Mouse (Mus musculus): ENCODE results near the gene Mrto4. TPM values are rescaled to one million over a fixed set of nuclear protein-coding genes. Genes with fewer than 3 reads are reported as not detected.
"Not testable (repeated sequence)": the region's sequence is repeated elsewhere in the genome, so short reads cannot be mapped to it uniquely, and the experiment has no call there.

The Mrto4 gene
- polyA plus RNA-seq (2015; fragmentation: Nextera tagmentation; extraction: Ambion mirVana): 92.4 and 109 TPM in 2 replicates

DNA sequence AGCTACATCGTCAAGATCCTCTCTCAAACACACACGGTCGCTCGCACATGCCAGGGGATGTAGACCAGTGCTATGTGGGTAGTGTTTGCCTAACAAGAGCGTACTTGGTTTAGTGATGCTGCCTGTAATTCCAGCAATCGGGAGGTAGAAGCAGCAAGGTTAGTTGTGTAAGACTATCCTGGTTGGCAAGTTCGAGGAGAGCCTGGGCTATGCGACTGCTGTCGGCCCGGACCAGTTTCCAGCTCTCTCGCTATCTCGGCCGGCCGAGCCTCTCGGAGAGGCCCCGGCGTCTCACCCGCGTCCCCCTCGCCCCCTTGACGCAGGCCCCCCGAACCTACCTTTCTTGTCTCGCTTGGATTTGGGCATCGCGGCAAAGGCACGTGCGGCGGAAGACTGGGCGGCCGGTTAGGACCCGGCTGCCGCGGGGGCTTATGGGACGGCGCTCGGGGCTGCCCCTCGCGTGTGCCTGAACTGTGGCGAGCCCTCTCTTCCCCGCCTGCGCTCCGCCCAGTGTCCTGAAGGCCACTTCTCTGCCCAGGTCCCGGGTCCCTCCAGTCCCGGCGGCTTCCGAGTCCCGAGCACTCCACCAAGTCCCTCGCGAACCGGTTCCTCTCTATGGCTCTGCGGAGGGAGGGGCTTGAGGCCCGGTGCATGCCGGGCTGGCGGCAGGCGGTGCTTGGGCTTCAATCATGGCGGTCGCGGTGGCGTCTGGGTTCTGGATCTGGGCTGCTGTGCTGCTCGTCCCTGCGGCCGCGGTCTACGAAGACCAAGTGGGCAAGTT is at the start of gene Mrto4, which contains the start of the genes Emc1 and Ubr4:
TSS of gene Mrto4 (minus strand) at position 646 of the 781 bp plus-strand sequence.
TSS of gene Emc1 (plus strand) at position 657 of the 781 bp plus-strand sequence.
TSS of gene Ubr4 (plus strand) at position 679 of the 781 bp plus-strand sequence.
- H3K4me2 ChIP-seq (ENCODE audit: low read depth, low read length): peak within 1 kb of the TSS; percentile 75
- H3K4me1 ChIP-seq (ENCODE audit: control insufficient read depth, insufficient read depth, low read length): peaks cover 17% of the 10 kb centered on the region
- peaks cover 15% of the 10 kb centered on the region; the same call in 1 of the 2 replicates for H3K36me3 ChIP-seq (ENCODE audit: control insufficient read depth, insufficient read depth, low read length)
- no peaks in the 10 kb centered on the region for H3K27me3 ChIP-seq (replicated peaks; ENCODE audit: control insufficient read depth, insufficient read depth, low read length)
- WGBS: under 1% methylated on average over 63 of the region's 64 CpGs
- peak within 1 kb of the TSS; percentile 98 for H3K27ac ChIP-seq (ENCODE audit: low read length)
- peak within 1 kb of the TSS; percentile 94 for H3K9ac ChIP-seq (ENCODE audit: low read depth, low read length)
- peak; percentile 95 for ATAC-seq
- peak within 1 kb of the TSS; percentile 82 for H3K4me3 ChIP-seq (ENCODE audit: low read length)
- no peaks in the 10 kb centered on the region for H3K9me3 ChIP-seq (ENCODE audit: control insufficient read depth, low read length)

DNA sequence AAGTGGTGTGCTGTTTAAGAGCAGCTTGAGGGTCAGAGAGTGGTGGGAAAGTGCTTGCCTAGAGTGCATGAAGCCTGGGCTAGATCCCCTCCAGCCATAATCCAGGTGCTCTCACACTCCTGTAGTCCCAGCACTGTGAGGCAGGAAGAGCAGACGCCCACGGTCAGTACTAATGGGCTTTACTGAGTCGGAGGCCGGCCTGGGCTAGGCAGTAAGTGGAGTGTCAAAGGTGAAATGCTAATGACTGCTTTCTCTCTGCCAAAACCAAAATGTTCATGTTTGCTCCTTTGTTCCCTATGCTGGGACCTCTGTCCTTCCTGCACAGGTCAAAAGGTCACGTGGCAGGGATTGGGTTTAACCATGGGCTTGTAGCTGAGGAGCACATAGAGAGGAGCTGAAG is 48.1 kb upstream of the Mrto4 start:
- no peak overlapping the region for H3K4me2 ChIP-seq (ENCODE audit: low read depth, low read length)
- H3K4me3 ChIP-seq (ENCODE audit: low read length): no peak overlapping the region
- H3K9ac ChIP-seq (ENCODE audit: low read depth, low read length): no peak overlapping the region
- no peak overlapping the region for H3K27ac ChIP-seq (ENCODE audit: low read length)
- ATAC-seq: no peak
- H3K4me1 ChIP-seq (ENCODE audit: control insufficient read depth, insufficient read depth, low read length): no peaks in the 10 kb centered on the region
- no peaks in the 10 kb centered on the region for H3K27me3 ChIP-seq (replicated peaks; ENCODE audit: control insufficient read depth, insufficient read depth, low read length)
- H3K36me3 ChIP-seq (ENCODE audit: control insufficient read depth, insufficient read depth, low read length): peaks cover 29% of the 10 kb centered on the region
- no peaks in the 10 kb centered on the region for H3K9me3 ChIP-seq (ENCODE audit: control insufficient read depth, low read length)
- WGBS: 84% methylated on average over 5 of the region's 5 CpGs

DNA sequence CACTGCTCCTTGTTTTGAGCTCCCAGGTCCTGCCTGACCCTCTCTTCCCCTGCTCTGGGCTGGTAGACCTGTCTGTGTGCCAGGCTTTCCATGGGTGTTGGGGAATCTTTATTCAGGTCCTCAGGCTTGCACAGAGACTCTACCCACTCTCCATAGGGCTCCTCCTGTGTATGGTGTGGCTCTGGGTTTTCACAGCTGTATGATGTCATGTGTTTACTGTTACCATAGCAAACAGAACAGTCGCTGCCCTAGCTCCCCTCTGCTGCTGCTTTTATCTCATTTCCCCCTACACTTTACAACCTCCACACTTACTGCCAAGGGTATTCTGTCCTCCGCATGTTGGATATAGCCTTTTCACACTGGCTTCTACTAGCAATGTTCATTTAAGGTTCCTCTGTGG is 43.1 kb upstream of the Mrto4 start:
- Histone ChIP-seq H3K4me1 (ENCODE audit: control insufficient read depth, insufficient read depth, low read length) (0 out of 2 replicates have a peak, but pooled peaks cover 3% of the 10 kb centered on the region), H3K36me3 (ENCODE audit: control insufficient read depth, insufficient read depth, low read length) (peaks cover 34% of the 10 kb centered on the region)
- peak; percentile 58; the same call in 1 of the 2 replicates for ATAC-seq

DNA sequence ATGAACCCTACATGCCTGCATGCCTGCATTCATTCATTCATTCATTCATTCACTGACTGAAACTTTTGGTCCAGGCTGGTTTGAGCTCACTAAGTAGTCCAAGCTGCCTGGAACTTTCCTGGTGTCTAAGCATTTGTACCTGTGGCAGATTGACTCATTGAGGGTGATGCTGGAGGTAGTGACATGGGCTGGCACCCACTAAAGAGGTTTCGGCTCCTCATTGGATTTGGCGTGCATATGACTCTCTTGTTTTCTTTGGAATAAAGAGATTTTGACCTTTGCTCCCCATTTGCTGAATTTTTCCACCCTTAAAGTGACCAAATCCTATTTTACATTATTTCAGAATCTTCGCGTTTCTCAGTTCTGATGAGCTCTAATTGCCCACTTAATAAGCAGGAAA is 37.2 kb upstream of the Mrto4 start:
- H3K4me2 ChIP-seq (ENCODE audit: low read depth, low read length): no peak overlapping the region
- H3K4me1 ChIP-seq (ENCODE audit: control insufficient read depth, insufficient read depth, low read length): peaks cover 24% of the 10 kb centered on the region
- ATAC-seq: no peak
- H3K9ac ChIP-seq (ENCODE audit: low read depth, low read length): no peak overlapping the region
- 85% methylated on average over 4 of the region's 4 CpGs for WGBS
- no peaks in the 10 kb centered on the region for H3K27me3 ChIP-seq (replicated peaks; ENCODE audit: control insufficient read depth, insufficient read depth, low read length)
- H3K27ac ChIP-seq (ENCODE audit: low read length): no peak overlapping the region
- peaks cover 13% of the 10 kb centered on the region for H3K36me3 ChIP-seq (ENCODE audit: control insufficient read depth, insufficient read depth, low read length)
- no peak overlapping the region for H3K4me3 ChIP-seq (ENCODE audit: low read length)
- H3K9me3 ChIP-seq (ENCODE audit: control insufficient read depth, low read length): no peaks in the 10 kb centered on the region

More for the DNA sequence above, 43.1 kb upstream of the Mrto4 start:
- Histone ChIP-seq H3K4me3 (ENCODE audit: low read length) (no peak overlapping the region), H3K27ac (ENCODE audit: low read length) (no peak overlapping the region), H3K4me2 (ENCODE audit: low read depth, low read length) (no peak overlapping the region), H3K27me3 (replicated peaks; ENCODE audit: control insufficient read depth, insufficient read depth, low read length) (no peaks in the 10 kb centered on the region), H3K9me3 (ENCODE audit: control insufficient read depth, low read length) (no peaks in the 10 kb centered on the region), H3K9ac (ENCODE audit: low read depth, low read length) (no peak overlapping the region)
- WGBS: 35% methylated on average over 2 of the region's 2 CpGs

DNA sequence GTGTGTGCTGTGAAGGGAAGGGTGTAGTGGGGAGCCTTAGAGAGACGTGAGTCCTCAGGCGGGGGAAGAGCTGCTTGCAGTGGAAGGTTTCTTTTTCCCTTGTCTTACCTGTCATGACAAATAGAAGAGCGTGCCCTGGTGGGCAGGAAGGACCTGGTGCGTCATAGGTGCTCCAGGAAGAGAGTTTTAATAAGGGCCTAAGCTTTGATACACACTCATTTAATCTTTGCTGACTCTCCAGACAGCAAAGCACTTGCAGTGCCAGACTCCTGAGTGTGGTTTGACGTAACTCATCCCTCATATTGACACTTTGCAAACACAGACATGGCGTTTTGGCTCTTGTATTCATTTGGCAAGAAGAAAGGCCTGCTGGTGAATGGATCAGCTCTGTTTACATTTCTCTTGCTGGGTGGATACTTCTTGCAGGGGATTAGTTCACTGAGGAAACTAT is 34.5 kb upstream of the Mrto4 start:
- peaks cover 31% of the 10 kb centered on the region for H3K4me1 ChIP-seq (ENCODE audit: control insufficient read depth, insufficient read depth, low read length)
- 17% methylated on average over 6 of the region's 6 CpGs for WGBS
- H3K4me2 ChIP-seq (ENCODE audit: low read depth, low read length): peak overlapping the region; percentile 32; the same call in 1 of the 2 replicates
- peak; percentile 80 for ATAC-seq
- peak overlapping the region; percentile 57 for H3K27ac ChIP-seq (ENCODE audit: low read length)
- 0 out of 2 replicates have a peak overlapping the region, but pooled peaks have one; percentile 31 for H3K9ac ChIP-seq (ENCODE audit: low read depth, low read length)
- no peaks in the 10 kb centered on the region for H3K9me3 ChIP-seq (ENCODE audit: control insufficient read depth, low read length)
- H3K4me3 ChIP-seq (ENCODE audit: low read length): no peak overlapping the region
- H3K36me3 ChIP-seq (ENCODE audit: control insufficient read depth, insufficient read depth, low read length): peaks cover 3% of the 10 kb centered on the region; the same call in 1 of the 2 replicates
- H3K27me3 ChIP-seq (replicated peaks; ENCODE audit: control insufficient read depth, insufficient read depth, low read length): no peaks in the 10 kb centered on the region

DNA sequence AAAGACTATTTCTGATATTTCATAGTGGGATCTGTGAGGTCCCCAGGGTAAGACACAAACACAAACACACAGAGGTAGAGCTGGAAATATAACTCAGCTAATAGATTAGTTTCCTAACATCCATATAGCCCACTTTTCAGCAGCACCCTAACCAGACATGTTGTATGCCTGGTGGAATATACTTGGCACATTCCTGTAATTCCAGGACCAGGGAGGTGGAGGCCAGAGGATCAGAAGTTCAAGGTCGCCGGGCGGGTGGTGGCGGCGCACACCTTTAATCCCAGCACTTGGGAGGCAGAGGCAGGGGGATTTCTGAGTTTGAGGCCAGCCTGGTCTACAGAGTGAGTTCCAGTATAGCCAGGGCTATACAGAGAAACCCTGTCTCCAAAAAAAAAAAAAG is 33.5 kb upstream of the Mrto4 start:
- H3K4me3 ChIP-seq (ENCODE audit: low read length); H3K9ac ChIP-seq (ENCODE audit: low read depth, low read length); H3K27ac ChIP-seq (ENCODE audit: low read length); ATAC-seq; H3K27me3 ChIP-seq (replicated peaks; ENCODE audit: control insufficient read depth, insufficient read depth, low read length); H3K4me2 ChIP-seq (ENCODE audit: low read depth, low read length); H3K36me3 ChIP-seq (ENCODE audit: control insufficient read depth, insufficient read depth, low read length); H3K9me3 ChIP-seq (ENCODE audit: control insufficient read depth, low read length): not testable (repeated sequence)
- WGBS: 85% methylated on average over 5 of the region's 5 CpGs
- peaks cover 37% of the 10 kb centered on the region for H3K4me1 ChIP-seq (ENCODE audit: control insufficient read depth, insufficient read depth, low read length)

DNA sequence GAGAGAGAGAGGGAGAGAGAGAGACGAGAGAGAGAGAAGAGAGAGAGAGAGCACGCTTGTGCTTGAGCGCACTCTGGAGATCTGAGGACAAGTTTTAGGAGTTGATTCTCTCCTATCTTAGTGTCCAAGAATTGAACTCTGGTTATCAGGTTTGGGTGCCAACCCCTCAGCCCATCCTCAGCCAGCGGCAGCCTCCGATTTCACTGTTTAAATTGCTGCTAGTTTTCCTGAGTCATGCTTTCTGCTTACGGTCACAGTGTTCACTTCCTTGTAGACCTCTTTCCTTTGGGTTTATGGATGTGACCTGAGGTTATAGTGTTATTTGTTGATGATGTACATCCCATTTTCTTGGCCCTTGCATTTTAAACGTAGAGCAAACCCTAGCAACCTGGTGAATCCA is 29.9 kb upstream of the Mrto4 start:
- H3K4me2 ChIP-seq (ENCODE audit: low read depth, low read length): peak overlapping the region; percentile 22; the same call in 1 of the 2 replicates
- no peaks in the 10 kb centered on the region for H3K36me3 ChIP-seq (ENCODE audit: control insufficient read depth, insufficient read depth, low read length)
- H3K9me3 ChIP-seq (ENCODE audit: control insufficient read depth, low read length): no peaks in the 10 kb centered on the region
- H3K4me1 ChIP-seq (ENCODE audit: control insufficient read depth, insufficient read depth, low read length): peaks cover 34% of the 10 kb centered on the region
- WGBS: 68% methylated on average over 7 of the region's 7 CpGs
- no peak for ATAC-seq
- no peak overlapping the region for H3K4me3 ChIP-seq (ENCODE audit: low read length)
- no peak overlapping the region for H3K27ac ChIP-seq (ENCODE audit: low read length)
- H3K27me3 ChIP-seq (replicated peaks; ENCODE audit: control insufficient read depth, insufficient read depth, low read length): no peaks in the 10 kb centered on the region
- H3K9ac ChIP-seq (ENCODE audit: low read depth, low read length): no peak overlapping the region

DNA sequence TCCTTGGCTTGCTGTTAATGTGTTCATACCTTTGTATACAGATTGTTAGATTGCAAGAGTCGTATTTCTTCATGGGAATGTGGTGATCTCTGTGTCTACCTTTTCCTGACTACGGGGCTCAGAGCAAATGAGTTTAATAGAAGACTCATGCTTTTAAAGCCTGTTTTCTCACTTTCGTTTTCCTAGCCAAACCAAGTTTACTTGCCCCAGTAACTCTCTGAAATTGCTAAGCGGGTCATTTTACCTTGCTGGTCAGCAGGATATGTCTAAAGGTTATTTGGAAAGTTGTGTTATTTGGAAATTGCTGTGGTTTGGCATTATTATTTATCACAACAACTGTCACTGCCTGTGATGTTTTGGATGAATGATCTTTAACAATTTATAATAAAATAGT is 29.1 kb upstream of the Mrto4 start:
- Histone ChIP-seq H3K4me2 (ENCODE audit: low read depth, low read length) (peak overlapping the region; percentile 87), H3K9ac (ENCODE audit: low read depth, low read length) (peak overlapping the region; percentile 87), H3K27ac (ENCODE audit: low read length) (no peak overlapping the region), H3K9me3 (ENCODE audit: control insufficient read depth, low read length) (no peaks in the 10 kb centered on the region), H3K27me3 (replicated peaks; ENCODE audit: control insufficient read depth, insufficient read depth, low read length) (no peaks in the 10 kb centered on the region), H3K4me1 (ENCODE audit: control insufficient read depth, insufficient read depth, low read length) (peaks cover 26% of the 10 kb centered on the region), H3K36me3 (ENCODE audit: control insufficient read depth, insufficient read depth, low read length) (no peaks in the 10 kb centered on the region), H3K4me3 (ENCODE audit: low read length) (peak overlapping the region; percentile 91)
- no peak for ATAC-seq
- 41% methylated on average over 4 of the region's 4 CpGs for WGBS

DNA sequence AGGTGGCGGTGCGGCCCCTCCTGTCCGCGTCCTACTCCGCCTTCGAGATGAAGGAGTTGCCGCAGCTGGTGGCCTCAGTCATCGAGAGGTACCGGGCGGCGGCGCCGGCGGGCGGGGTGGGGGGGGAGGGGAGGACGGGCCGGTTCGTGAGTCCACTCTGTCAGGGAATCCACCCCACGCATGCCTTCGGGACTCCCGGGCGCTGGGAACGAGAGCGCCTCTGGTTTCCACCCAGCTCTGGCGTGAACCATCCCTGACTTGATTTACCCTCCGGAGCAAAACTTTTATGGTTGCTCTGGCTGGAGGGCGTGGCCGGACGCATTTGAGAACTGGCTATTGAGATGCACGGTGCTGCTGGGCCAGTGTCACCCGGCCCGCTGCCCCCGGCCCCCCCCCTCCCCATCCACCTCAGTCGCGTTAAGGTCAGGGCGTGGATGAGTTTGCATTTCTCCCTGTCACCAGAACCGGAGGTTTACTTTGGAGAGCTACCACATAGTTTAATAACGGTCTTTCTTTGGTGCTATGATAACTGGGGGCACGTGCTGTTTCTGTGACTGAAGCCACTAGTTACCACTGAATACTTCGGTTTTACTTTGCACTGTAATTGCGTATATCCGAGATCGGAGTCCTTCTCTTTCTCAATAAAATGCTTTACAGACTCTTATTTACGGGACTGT is 28.5 kb upstream of the Mrto4 start:
- no peaks in the 10 kb centered on the region for H3K27me3 ChIP-seq (replicated peaks; ENCODE audit: control insufficient read depth, insufficient read depth, low read length)
- H3K27ac ChIP-seq (ENCODE audit: low read length): peak overlapping the region; percentile 68
- H3K36me3 ChIP-seq (ENCODE audit: control insufficient read depth, insufficient read depth, low read length): no peaks in the 10 kb centered on the region
- H3K4me2 ChIP-seq (ENCODE audit: low read depth, low read length): peak overlapping the region; percentile 87
- no peaks in the 10 kb centered on the region for H3K9me3 ChIP-seq (ENCODE audit: control insufficient read depth, low read length)
- peak overlapping the region; percentile 87 for H3K9ac ChIP-seq (ENCODE audit: low read depth, low read length)
- peak overlapping the region; percentile 91 for H3K4me3 ChIP-seq (ENCODE audit: low read length)
- ATAC-seq: peak; percentile 76
- peaks cover 21% of the 10 kb centered on the region for H3K4me1 ChIP-seq (ENCODE audit: control insufficient read depth, insufficient read depth, low read length)
- WGBS: 2% methylated on average over 41 of the region's 44 CpGs

Measured in intestine, embryonic 16.5 days (tissue).